Mouse (Mus musculus) liver, embryonic 11.5 days (tissue): ENCODE measurements around the gene Rsbn1. TPM values are rescaled to one million over a fixed set of nuclear protein-coding genes. Genes with fewer than 3 reads are reported as not detected.
A peak's percentile ranks its signal among the peaks of the same experiment; 100 is the strongest.

ENCODE experiments used
- ATAC-seq: fragments of 200-750 bp; cut with Nextera tagmentation; replicated peaks from 2 replicates; pipeline ENCODE4 v1.8.0; 2017; ENCODE audit warnings: moderate number of reproducible peaks, mild to moderate bottlenecking, moderate TSS enrichment, moderate library complexity; ENCODE audit not compliant: low FRiP score
- DNase-seq: peaks from one replicate; pipeline ENCODE4 v3.0.0-alpha.2; 2017; ENCODE audit warnings: low spot score
- H3K27ac ChIP-seq: fragments of 300-500 bp; sonication (generic); 2 replicates; pipeline ENCODE4 v1.5.1; 2014; ENCODE audit warnings: mild to moderate bottlenecking, low read depth, low read length, control low read depth
- H3K27me3 ChIP-seq: fragments of 300-500 bp; sonication (generic); replicated peaks from 2 replicates; pipeline ENCODE4 v1.6.1; 2014; ENCODE audit warnings: low read length, mixed read lengths; ENCODE audit not compliant: control insufficient read depth, insufficient read depth
- H3K36me3 ChIP-seq: fragments of 300-500 bp; sonication (generic); 2 replicates; pipeline ENCODE4 v1.6.1; 2014; ENCODE audit warnings: mild to moderate bottlenecking, low read length, moderate library complexity, mixed read lengths; ENCODE audit not compliant: control insufficient read depth, insufficient read depth
- H3K4me1 ChIP-seq: fragments of 300-500 bp; sonication (generic); replicated peaks from 2 replicates; pipeline ENCODE4 v1.6.1; 2014; ENCODE audit warnings: low read length, mixed read lengths; ENCODE audit not compliant: control insufficient read depth, insufficient read depth
- H3K4me2 ChIP-seq: fragments of 300-500 bp; sonication (generic); 2 replicates; pipeline ENCODE4 v1.6.1; 2014; ENCODE audit warnings: mild to moderate bottlenecking, control low read depth, moderate library complexity
- H3K4me3 ChIP-seq: fragments of 300-500 bp; sonication (generic); 2 replicates; pipeline ENCODE4 v1.5.1; 2014; ENCODE audit warnings: low read depth, low read length, control low read depth
- H3K9ac ChIP-seq: fragments of 300-500 bp; sonication (generic); 2 replicates; pipeline ENCODE4 v1.6.1; 2014; ENCODE audit warnings: low read depth, low read length, control low read depth
- H3K9me3 ChIP-seq: fragments of 300-500 bp; sonication (generic); 2 replicates; pipeline ENCODE4 v1.6.1; 2016; ENCODE audit warnings: low read length, inconsistent platforms, mixed read lengths; ENCODE audit not compliant: control insufficient read depth
- WGBS: fragments of 180-500 bp; shearing (Covaris S2); extraction: QIAGEN DNeasy Blood & Tissue Kit; methylation state at CpG from one replicate; pipeline ENCODE4 v1.1.7; 2014; 5-methylcytosine and 5-hydroxymethylcytosine counted together
- polyA plus RNA-seq: library from polyadenylated mRNA; unstranded; fragments of >200 nt; fragmentation: Nextera tagmentation; extraction: Ambion mirVana; gene quantifications from 2 replicates; pipeline ENCODE4 v1.2.1, GENCODE M21; 2014

The Rsbn1 gene
- 11.0 and 11.6 TPM in 2 replicates for polyA plus RNA-seq

DNA sequence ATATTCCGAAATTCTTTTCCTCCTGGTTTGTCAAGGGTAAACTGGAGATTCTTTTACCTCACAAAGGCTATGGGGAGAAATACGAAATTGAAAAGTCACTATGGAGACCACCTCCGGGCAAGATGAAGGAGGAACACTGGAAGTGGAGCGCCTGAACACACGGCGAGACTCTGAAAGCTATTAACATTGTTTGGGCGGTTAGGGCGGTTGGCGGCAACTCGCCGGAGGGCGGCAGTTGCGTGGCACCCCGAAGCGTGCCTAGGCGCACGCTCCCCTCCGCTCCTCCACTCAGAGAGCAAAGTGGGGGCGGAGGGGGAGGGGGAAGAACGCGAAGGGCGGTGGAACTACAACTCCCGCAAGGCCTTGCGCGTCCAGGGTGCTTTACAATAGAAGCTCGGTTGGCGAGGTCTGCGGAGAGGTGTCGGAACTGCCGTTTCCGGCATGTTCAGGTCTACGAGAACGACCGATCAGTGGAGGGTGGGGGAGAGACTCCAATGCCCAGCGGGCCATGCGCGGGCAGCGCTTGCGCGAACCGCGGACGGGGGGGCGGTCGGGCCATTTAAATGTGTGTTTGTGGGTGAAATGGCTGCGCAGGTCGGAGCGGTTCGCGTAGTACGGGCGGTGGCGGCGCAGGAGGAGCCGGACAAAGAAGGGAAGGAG is at the start of gene Rsbn1:
TSS of gene Rsbn1 (plus strand) at position 111 of the 660 bp plus-strand sequence.
- Histone ChIP-seq H3K36me3 (no peaks in the 10 kb centered on the region), H3K4me3 (peak within 1 kb of the TSS; percentile 98), H3K27ac (peak within 1 kb of the TSS; percentile 99), H3K9ac (peak within 1 kb of the TSS; percentile 97), H3K27me3 (no peaks in the 10 kb centered on the region), H3K9me3 (no peaks in the 10 kb centered on the region), H3K4me2 (peak within 1 kb of the TSS; percentile 68), H3K4me1 (peaks cover 11% of the 10 kb centered on the region)
- under 1% methylated on average over 55 of the region's 55 CpGs for WGBS
- DNase-seq, result peak; percentile 96
- peak; percentile 99 for ATAC-seq

DNA sequence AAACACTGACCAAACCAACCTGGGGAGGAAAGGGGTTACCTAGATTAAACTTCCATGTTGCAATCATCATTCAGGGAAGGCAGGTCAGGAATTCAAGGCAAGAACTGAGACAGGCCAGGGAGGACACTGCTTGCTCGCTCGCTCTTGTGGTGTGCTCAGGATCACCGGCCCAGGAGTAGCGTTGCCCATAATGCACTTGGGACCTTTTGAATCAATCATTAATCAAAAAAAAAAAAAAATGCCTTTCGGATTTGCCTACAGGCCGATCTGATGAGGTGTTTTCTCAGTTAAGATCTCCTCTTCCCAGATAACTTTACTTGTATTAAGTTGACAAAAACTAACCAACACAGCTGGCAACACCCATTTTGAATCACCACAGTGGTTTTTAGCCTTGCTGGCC is 49.7 kb upstream of the Rsbn1 start:
- no peak for ATAC-seq
- no peaks in the 10 kb centered on the region for H3K9me3 ChIP-seq
- no peak overlapping the region for H3K9ac ChIP-seq
- H3K36me3 ChIP-seq, result no peaks in the 10 kb centered on the region
- H3K4me3 ChIP-seq, result no peak overlapping the region
- H3K4me1 ChIP-seq, result no peaks in the 10 kb centered on the region
- DNase-seq, result no peak
- WGBS, result 83% methylated on average over 6 of the region's 6 CpGs
- H3K27ac ChIP-seq, result no peak overlapping the region
- no peak overlapping the region for H3K4me2 ChIP-seq
- no peaks in the 10 kb centered on the region for H3K27me3 ChIP-seq

DNA sequence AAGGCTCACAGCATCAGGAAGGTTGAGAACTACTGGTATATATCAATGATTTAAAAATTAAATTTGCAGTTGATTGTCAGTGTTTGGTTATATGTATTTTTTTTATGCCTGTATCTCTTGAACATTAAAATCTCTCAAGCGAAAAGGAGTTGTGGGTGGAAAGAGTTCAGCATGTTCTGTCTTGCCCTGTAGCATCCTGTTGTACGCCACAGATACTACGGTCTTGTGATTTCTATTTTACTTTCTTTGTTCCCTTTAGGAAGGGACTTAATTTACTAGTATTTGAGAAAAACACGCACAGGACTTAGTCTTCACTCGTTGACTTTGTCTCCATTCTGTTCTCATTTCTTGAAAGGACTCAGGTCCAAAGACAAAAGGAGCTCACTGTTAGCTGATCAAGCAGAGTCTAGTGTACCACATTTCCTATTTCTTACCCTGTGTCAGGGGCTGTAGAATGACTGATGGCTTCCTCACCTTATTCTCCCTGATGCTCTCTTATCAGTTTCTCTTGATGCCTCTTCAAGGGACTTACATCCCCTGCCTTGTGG is 46.4 kb upstream of the Rsbn1 start:
- 87% methylated on average over 5 of the region's 5 CpGs for WGBS
- Histone ChIP-seq H3K4me2 (no peak overlapping the region), H3K27ac (no peak overlapping the region), H3K4me1 (no peaks in the 10 kb centered on the region), H3K9ac (no peak overlapping the region), H3K9me3 (no peaks in the 10 kb centered on the region), H3K36me3 (no peaks in the 10 kb centered on the region), H3K4me3 (no peak overlapping the region), H3K27me3 (no peaks in the 10 kb centered on the region)
- DNase-seq (no peak), ATAC-seq (no peak)

DNA sequence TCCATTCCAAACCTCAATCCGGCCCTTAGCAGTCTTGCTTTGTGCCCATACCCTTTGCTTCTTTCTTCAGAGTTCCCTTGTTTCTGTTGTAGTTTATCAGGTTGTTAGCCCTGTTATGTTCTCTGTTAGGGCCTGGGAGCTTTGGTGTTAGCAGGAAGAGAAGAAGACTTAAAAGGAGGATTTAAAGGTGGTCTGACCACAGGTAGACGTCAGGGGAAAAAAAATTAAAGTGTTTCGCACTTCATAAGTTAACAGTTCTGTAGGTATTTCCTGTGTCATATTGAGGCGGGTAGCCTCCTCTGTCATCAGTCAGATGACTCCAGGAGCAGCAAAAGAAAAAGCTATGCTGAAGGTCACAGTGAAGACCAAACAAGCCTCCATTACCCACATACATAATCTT is 45.9 kb upstream of the Rsbn1 start:
- no peaks in the 10 kb centered on the region for H3K9me3 ChIP-seq
- H3K4me2 ChIP-seq, result no peak overlapping the region
- DNase-seq (no peak), ATAC-seq (no peak)
- H3K27ac ChIP-seq, result no peak overlapping the region
- H3K4me1 ChIP-seq, result no peaks in the 10 kb centered on the region
- WGBS, result 79% methylated on average over 4 of the region's 4 CpGs
- H3K27me3 ChIP-seq, result no peaks in the 10 kb centered on the region
- H3K9ac ChIP-seq, result no peak overlapping the region
- no peak overlapping the region for H3K4me3 ChIP-seq
- no peaks in the 10 kb centered on the region for H3K36me3 ChIP-seq

DNA sequence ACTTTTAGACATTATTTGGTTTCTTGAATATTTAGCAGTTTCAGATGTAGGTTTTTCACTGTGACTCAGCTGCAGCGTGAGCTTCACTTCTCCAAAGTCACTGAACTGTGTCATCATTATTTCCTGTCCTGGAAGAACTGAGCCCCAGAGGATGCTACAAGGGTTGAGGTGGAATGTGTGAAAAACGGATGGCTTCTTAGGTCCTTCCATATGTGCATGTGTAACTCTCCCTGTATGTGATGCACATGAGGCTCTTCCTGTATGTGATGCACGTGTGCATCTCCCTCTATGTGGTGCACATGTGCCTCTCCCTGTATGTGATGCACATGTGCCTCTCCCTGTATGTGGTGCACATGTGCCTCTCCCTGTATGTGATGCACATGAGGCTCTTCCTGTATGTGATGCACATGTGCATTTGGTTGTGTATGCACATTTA is 41.2 kb upstream of the Rsbn1 start:
- WGBS, result 65% methylated on average over 3 of the region's 3 CpGs
- Histone ChIP-seq H3K27ac (no peak overlapping the region), H3K9ac (no peak overlapping the region), H3K36me3 (no peaks in the 10 kb centered on the region), H3K9me3 (no peaks in the 10 kb centered on the region), H3K4me3 (no peak overlapping the region), H3K4me1 (no peaks in the 10 kb centered on the region), H3K4me2 (no peak overlapping the region), H3K27me3 (no peaks in the 10 kb centered on the region)
- DNase-seq (no peak), ATAC-seq (no peak)

DNA sequence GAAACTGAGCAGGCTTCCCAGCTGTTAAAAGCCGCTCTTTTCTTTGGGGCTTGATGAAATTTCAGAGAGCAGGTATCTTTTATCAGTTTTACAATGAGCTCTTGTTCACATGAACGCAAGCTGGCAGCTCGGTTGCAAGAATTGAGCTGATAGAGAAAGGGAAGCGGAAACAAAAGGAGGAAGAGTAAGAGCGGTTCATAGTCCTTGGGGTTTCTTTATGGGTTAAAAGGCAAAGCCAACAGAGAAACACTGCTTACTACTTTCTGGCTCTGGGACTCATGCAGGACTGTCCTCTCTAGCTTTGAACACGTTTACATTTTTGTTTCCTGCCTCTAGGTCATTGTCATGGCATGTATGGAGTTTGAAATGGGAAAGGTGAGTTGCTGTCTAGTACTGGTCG is 39.6 kb upstream of the Rsbn1 start:
- Histone ChIP-seq H3K4me2 (no peak overlapping the region), H3K9me3 (no peaks in the 10 kb centered on the region), H3K4me1 (no peaks in the 10 kb centered on the region), H3K27ac (no peak overlapping the region), H3K9ac (no peak overlapping the region), H3K36me3 (no peaks in the 10 kb centered on the region), H3K4me3 (no peak overlapping the region), H3K27me3 (no peaks in the 10 kb centered on the region)
- DNase-seq (no peak), ATAC-seq (no peak)
- WGBS, result 51% methylated on average over 7 of the region's 7 CpGs

DNA sequence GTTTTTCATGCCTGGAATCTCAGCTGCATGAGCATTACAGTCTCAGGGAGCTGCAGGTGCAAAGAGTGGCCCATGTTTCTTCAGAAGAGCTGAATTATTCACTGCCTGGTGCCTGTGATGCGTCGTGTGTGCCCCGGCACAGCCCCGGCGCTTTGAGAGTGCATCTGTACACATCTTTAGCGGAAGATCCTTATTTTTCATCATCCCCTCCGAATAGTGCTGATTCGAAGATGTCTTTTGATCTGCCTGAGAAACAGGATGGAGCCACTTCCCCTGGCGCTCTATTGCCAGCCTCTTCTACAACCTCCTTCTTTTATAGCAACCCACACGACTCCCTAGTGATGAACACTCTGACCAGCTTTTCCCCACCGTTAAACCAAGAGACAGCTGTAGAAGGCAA is 28.0 kb upstream of the Rsbn1 start:
- Histone ChIP-seq H3K9ac (no peak overlapping the region), H3K4me2 (no peak overlapping the region), H3K4me1 (no peaks in the 10 kb centered on the region), H3K27me3 (no peaks in the 10 kb centered on the region), H3K36me3 (no peaks in the 10 kb centered on the region), H3K9me3 (no peaks in the 10 kb centered on the region), H3K27ac (no peak overlapping the region), H3K4me3 (no peak overlapping the region)
- DNase-seq (no peak), ATAC-seq (no peak)
- 80% methylated on average over 11 of the region's 11 CpGs for WGBS

DNA sequence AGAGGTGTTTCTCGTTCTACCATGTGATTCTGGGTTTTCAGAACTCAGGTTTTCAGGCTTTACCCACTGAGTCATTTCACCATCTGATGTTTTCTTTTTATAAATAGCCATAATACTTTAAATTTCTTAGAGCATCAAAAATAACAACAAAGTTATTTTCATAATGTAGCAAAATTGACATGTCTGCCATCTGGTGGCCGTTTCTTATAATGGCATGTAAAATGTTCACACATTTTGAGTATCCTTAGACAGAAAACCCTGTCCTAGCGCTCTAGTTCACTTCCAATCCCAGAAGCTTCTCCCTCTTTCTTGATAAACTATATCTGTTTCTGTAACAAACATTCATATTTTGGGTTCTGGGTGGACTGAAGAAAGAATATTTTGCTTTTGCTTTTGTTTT is 26.3 kb upstream of the Rsbn1 start:
- Histone ChIP-seq H3K36me3 (no peaks in the 10 kb centered on the region), H3K9ac (no peak overlapping the region), H3K27me3 (no peaks in the 10 kb centered on the region), H3K9me3 (no peaks in the 10 kb centered on the region), H3K4me2 (no peak overlapping the region), H3K4me3 (no peak overlapping the region), H3K4me1 (no peaks in the 10 kb centered on the region), H3K27ac (no peak overlapping the region)
- no peak for DNase-seq
- no peak for ATAC-seq
- WGBS, result 38% methylated on average over 3 of the region's 3 CpGs

DNA sequence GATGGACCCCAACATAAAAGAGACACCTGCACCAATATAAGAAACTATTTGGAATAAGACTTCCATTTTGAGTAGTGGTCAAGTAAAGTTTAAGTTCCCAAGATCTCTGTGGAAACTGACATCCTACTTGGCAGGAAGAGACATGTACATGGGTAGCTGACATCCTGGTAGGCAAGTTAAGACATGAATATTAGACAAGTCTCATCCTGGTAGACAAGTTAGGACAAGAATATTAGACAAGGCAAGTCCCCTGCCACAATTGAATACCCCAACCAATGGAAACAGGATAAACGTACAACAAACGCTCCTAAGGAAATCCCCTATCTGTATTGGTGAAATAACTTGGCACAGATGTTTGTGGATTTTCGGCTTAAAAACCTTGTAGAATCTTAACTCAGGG is 20.5 kb upstream of the Rsbn1 start:
- Histone ChIP-seq H3K9me3 (no peaks in the 10 kb centered on the region), H3K27ac (no peak overlapping the region), H3K36me3 (no peaks in the 10 kb centered on the region), H3K4me1 (no peaks in the 10 kb centered on the region), H3K27me3 (no peaks in the 10 kb centered on the region), H3K9ac (no peak overlapping the region), H3K4me2 (no peak overlapping the region), H3K4me3 (no peak overlapping the region)
- WGBS, result 88% methylated on average over 3 of the region's 3 CpGs
- ATAC-seq (no peak), DNase-seq (no peak)
